Mouse (Mus musculus) embryonic fibroblast, embryonic 13.5 days (primary cell): ENCODE measurements at regions not wholly inside any gene's neighbourhood (a gene's known extent, or its start where the extent isn't known, plus 50 kb on each side); places are given as distances from the start of the nearest gene placed in this dataset.

ENCODE experiments used
- CTCF ChIP-seq: IDR thresholded peaks from 2 replicates; pipeline ENCODE4 v1.5.1; 2011; ENCODE audit warnings: mild to moderate bottlenecking, control low read depth, low read length, moderate library complexity, borderline replicate concordance; ENCODE audit not compliant: insufficient read depth
- POLR2A ChIP-seq: IDR thresholded peaks from 2 replicates; pipeline ENCODE4 v1.6.1; 2011; ENCODE audit warnings: low read depth, mild to moderate bottlenecking, control low read depth, low read length, moderate library complexity

GRCm38 (mm10) chr13:44625792-44626191, 103.5 kb upstream of the Jarid2 start:
- TF ChIP-seq CTCF = no peak
- TF ChIP-seq POLR2A = no peak
